Mouse (Mus musculus) thymus, adult 2 months (tissue): Measurements from ENCODE around the gene Gm20388.

Source experiments
- CTCF ChIP-seq: fragments of 200-500 bp; IDR thresholded peaks from 2 replicates; pipeline ENCODE4 v1.5.1; 2012; ENCODE audit warnings: mild to moderate bottlenecking, control low read depth, low read length, moderate library complexity, borderline replicate concordance; ENCODE audit not compliant: control insufficient read depth, poor library complexity, insufficient read depth; ENCODE audit errors: extremely low read depth
- POLR2A ChIP-seq: fragments of 200-500 bp; IDR thresholded peaks from 2 replicates; pipeline ENCODE4 v1.6.1; 2012; ENCODE audit warnings: mild to moderate bottlenecking, low read length, control low read depth, moderate library complexity; ENCODE audit not compliant: control insufficient read depth, poor library complexity, insufficient read depth; ENCODE audit errors: extremely low read depth

- TF ChIP-seq CTCF (no peak), POLR2A (no peak)
Measured at GRCm38 (mm10) chr8:120030447-120030846, 119.8 kb downstream of the Gm20388 start.
